Mouse (Mus musculus) heart, embryonic 11.5 days (tissue): ENCODE results near the gene Mtif3. TPM values are rescaled to one million over a fixed set of nuclear protein-coding genes. Genes with fewer than 3 reads are reported as not detected.

Experiments used
- ATAC-seq: fragments of 200-750 bp; cut with Nextera tagmentation; replicated peaks from 2 replicates; pipeline ENCODE4 v1.8.0; 2017; ENCODE audit warnings: moderate library complexity; ENCODE audit not compliant: insufficient number of reproducible peaks, low FRiP score, low TSS enrichment
- H3K27ac ChIP-seq: fragments of 300-500 bp; sonication (generic); 2 replicates; pipeline ENCODE4 v1.5.1; 2014; ENCODE audit warnings: mild to moderate bottlenecking, low read depth, low read length
- H3K27me3 ChIP-seq: fragments of 300-500 bp; sonication (generic); 2 replicates; pipeline ENCODE4 v1.6.1; 2014; ENCODE audit warnings: mild to moderate bottlenecking, low read length, mixed read lengths; ENCODE audit not compliant: control insufficient read depth, insufficient read depth
- H3K36me3 ChIP-seq: fragments of 300-500 bp; sonication (generic); 2 replicates; pipeline ENCODE4 v1.6.1; 2014; ENCODE audit warnings: mild to moderate bottlenecking, low read length, moderate library complexity, mixed read lengths; ENCODE audit not compliant: control insufficient read depth, insufficient read depth
- H3K4me1 ChIP-seq: fragments of 300-500 bp; sonication (generic); 2 replicates; pipeline ENCODE4 v1.6.1; 2014; ENCODE audit warnings: low read length; ENCODE audit not compliant: control insufficient read depth, insufficient read depth
- H3K4me2 ChIP-seq: fragments of 300-500 bp; sonication (generic); 2 replicates; pipeline ENCODE4 v1.6.1; 2014; ENCODE audit warnings: mild to moderate bottlenecking, moderate library complexity
- H3K4me3 ChIP-seq: fragments of 300-500 bp; sonication (generic); 2 replicates; pipeline ENCODE4 v1.5.1; 2014; ENCODE audit warnings: low read depth, low read length
- H3K9ac ChIP-seq: fragments of 300-500 bp; sonication (generic); 2 replicates; pipeline ENCODE4 v1.6.1; 2014; ENCODE audit warnings: mild to moderate bottlenecking, low read depth, low read length, moderate library complexity
- H3K9me3 ChIP-seq: fragments of 300-500 bp; sonication (generic); replicated peaks from 2 replicates; pipeline ENCODE4 v1.6.1; 2016; ENCODE audit warnings: low read length; ENCODE audit not compliant: control insufficient read depth
- WGBS: fragments of 180-500 bp; shearing (Covaris S2); extraction: QIAGEN DNeasy Blood & Tissue Kit; methylation state at CpG from one replicate; pipeline ENCODE4 v1.1.7; 2014; ENCODE audit not compliant: insufficient replicate concordance; 5-methylcytosine and 5-hydroxymethylcytosine counted together
- polyA plus RNA-seq: library from polyadenylated mRNA; unstranded; fragments of >200 nt; fragmentation: Nextera tagmentation; extraction: Ambion mirVana; gene quantifications from 2 replicates; pipeline ENCODE4 v1.2.1, GENCODE M21; 2014

Mtif3 gene
- polyA plus RNA-seq, 1 experiment from 2014 or later, result 23.0 TPM

DNA sequence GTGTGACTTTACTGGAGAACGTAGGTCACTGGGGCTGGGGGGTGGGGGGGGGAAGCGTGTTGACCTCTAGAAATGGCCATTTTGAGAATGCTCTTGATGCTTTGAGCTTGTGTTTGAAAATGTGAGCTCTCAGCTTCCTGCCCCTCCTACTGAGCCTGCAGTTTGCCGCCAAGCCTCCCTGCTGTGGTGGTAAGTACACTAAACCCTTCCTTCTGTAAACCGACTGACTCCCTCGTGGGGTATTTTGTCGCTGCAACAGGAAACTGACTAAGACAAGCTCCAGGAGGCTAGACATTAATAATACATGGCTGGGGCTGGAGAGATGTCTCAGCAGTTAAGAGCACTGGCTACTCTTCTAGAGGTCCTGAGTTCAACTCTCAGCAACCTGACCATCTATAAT lies 46.8 kb downstream of the Mtif3 start:
- no peak for ATAC-seq
- Histone ChIP-seq H3K27me3 (no peaks in the 10 kb centered on the region), H3K9me3 (no peaks in the 10 kb centered on the region), H3K9ac (no peak overlapping the region), H3K4me3 (no peak overlapping the region), H3K36me3 (no peaks in the 10 kb centered on the region), H3K4me2 (no peak overlapping the region), H3K27ac (no peak overlapping the region), H3K4me1 (peaks cover 6% of the 10 kb centered on the region)
- 17% methylated on average over 6 of the region's 6 CpGs for WGBS

DNA sequence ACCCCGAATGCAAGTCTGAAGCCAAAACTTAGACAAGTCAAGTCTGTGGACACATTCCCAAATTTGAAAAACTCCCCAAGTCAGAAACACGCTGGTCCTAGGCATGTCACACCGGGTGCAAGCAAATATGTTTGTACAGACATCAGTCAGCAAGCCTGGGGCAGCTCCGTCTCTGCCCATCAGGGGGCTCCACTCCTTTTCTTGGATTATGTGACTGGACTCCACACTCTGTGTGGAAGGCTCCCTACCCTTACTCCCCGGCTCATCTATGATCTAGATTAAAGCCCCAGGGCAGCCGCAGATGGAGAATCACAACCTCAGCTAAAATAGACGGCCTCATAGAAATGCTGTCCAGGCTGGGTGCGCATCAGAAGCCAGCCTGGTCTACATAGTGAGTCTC lies 47.3 kb downstream of the Mtif3 start:
- Histone ChIP-seq H3K4me3 (no peak overlapping the region), H3K27ac (no peak overlapping the region), H3K9me3 (no peaks in the 10 kb centered on the region), H3K4me1 (peaks cover 6% of the 10 kb centered on the region), H3K27me3 (no peaks in the 10 kb centered on the region), H3K4me2 (no peak overlapping the region), H3K36me3 (no peaks in the 10 kb centered on the region), H3K9ac (no peak overlapping the region)
- WGBS, result 62% methylated on average over 8 of the region's 8 CpGs
- ATAC-seq, result no peak

DNA sequence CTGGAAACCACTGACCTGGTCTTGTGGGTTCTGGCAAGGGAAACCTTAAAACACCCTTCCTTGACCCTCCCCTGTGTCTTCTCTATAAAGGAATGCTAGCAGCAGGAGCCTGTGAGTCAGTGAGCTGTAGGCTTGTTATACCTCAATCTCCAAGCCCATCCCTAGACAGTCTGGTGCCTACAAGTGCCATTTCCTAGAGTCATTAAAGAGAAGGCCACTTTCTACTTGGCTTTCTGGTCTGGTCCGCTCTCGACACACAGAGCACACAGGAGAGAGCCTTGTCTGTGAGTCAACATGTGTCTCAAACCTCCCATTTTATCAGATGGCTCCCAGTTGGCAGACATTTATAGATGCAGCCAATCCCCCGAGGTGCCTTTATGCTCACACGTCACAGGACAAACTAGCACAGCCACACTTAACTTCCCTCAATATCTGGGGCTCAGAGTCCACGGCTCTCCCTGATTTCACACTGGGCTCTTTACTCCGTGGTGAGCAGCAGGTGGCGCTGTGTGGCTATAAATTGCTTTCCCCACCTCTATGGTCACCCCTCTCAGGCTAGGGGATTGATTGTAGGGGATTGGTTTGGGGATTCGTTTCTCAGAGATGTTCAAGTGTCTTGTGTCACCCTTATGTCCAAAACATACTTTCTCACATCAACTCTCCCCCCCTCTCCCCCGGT lies 49.4 kb downstream of the Mtif3 start:
- no peak for ATAC-seq
- H3K27me3 ChIP-seq, result no peaks in the 10 kb centered on the region
- H3K36me3 ChIP-seq, result no peaks in the 10 kb centered on the region
- no peak overlapping the region for H3K9ac ChIP-seq
- 28% methylated on average over 9 of the region's 9 CpGs for WGBS
- no peak overlapping the region for H3K4me2 ChIP-seq
- H3K27ac ChIP-seq, result no peak overlapping the region
- H3K9me3 ChIP-seq, result no peaks in the 10 kb centered on the region
- no peaks in the 10 kb centered on the region for H3K4me1 ChIP-seq
- H3K4me3 ChIP-seq, result no peak overlapping the region

DNA sequence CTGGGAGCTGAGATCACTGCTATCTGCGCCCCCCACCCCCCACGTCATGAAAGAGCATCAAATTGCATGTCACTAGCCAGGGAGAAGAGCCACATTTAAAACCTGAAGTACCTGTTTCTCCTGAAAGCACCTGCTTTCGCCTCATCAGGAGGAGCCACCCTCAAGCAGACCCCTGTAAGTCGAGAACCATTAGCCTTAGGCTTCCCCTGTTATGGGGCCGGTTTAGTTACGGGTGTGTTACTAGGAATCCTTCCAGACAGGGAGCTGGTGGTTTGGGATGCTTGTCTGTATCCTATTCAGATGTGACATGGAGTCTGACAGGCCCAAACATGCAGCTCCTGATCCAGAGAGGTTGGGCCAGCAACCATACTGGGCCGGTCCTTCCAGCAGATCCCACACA lies 50.2 kb downstream of the Mtif3 start:
- ATAC-seq, result no peak
- H3K36me3 ChIP-seq, result no peaks in the 10 kb centered on the region
- H3K27ac ChIP-seq, result no peak overlapping the region
- H3K9me3 ChIP-seq, result no peaks in the 10 kb centered on the region
- no peak overlapping the region for H3K9ac ChIP-seq
- no peaks in the 10 kb centered on the region for H3K4me1 ChIP-seq
- no peak overlapping the region for H3K4me2 ChIP-seq
- WGBS, result 81% methylated on average over 7 of the region's 7 CpGs
- H3K4me3 ChIP-seq, result no peak overlapping the region
- no peaks in the 10 kb centered on the region for H3K27me3 ChIP-seq

DNA sequence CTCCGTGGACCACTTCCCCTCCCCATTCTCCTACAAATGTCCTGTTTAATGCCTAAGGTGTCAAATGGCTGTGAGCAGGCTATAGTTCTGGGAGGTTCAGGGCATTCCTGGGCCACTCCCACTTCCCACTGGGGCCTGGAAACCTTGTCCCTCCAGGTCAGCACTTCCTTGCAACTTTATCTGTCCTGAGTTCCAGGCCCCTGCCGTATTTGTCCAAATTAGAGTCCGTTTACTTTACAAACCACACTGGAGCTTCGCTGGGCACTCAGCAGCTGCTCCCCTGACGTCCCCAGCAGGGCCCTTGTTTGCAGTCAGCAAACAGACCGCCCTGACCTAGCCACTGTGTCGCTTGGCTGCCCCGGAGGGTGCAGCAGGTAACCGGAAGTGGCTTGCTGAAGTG lies 51.4 kb downstream of the Mtif3 start:
- 13% methylated on average over 9 of the region's 9 CpGs for WGBS
- no peak overlapping the region for H3K4me3 ChIP-seq
- H3K27me3 ChIP-seq, result no peaks in the 10 kb centered on the region
- no peaks in the 10 kb centered on the region for H3K36me3 ChIP-seq
- H3K9ac ChIP-seq, result no peak overlapping the region
- H3K9me3 ChIP-seq, result no peaks in the 10 kb centered on the region
- H3K4me2 ChIP-seq, result no peak overlapping the region
- no peaks in the 10 kb centered on the region for H3K4me1 ChIP-seq
- ATAC-seq, result no peak
- no peak overlapping the region for H3K27ac ChIP-seq

- H3K36me3 ChIP-seq, result no peaks in the 10 kb centered on the region
- no peak overlapping the region for H3K4me2 ChIP-seq
- H3K9ac ChIP-seq, result no peak overlapping the region
- no peak overlapping the region for H3K4me3 ChIP-seq
- WGBS, result 50% methylated on average over 11 of the region's 11 CpGs
- no peaks in the 10 kb centered on the region for H3K4me1 ChIP-seq
- no peak for ATAC-seq
- H3K27ac ChIP-seq, result no peak overlapping the region
- no peaks in the 10 kb centered on the region for H3K9me3 ChIP-seq
- H3K27me3 ChIP-seq, result no peaks in the 10 kb centered on the region
Observed at GRCm38 (mm10) chr5:146908629-146909028, 55.0 kb downstream of the Mtif3 start.

- Histone ChIP-seq H3K9ac (no peak overlapping the region), H3K4me2 (no peak overlapping the region), H3K27me3 (no peaks in the 10 kb centered on the region), H3K4me1 (no peaks in the 10 kb centered on the region), H3K9me3 (no peaks in the 10 kb centered on the region), H3K36me3 (no peaks in the 10 kb centered on the region), H3K27ac (no peak overlapping the region), H3K4me3 (no peak overlapping the region)
- ATAC-seq, result no peak
- WGBS, result 34% methylated on average over 5 of the region's 5 CpGs
Observed at GRCm38 (mm10) chr5:146907533-146907932, 56.1 kb downstream of the Mtif3 start.

DNA sequence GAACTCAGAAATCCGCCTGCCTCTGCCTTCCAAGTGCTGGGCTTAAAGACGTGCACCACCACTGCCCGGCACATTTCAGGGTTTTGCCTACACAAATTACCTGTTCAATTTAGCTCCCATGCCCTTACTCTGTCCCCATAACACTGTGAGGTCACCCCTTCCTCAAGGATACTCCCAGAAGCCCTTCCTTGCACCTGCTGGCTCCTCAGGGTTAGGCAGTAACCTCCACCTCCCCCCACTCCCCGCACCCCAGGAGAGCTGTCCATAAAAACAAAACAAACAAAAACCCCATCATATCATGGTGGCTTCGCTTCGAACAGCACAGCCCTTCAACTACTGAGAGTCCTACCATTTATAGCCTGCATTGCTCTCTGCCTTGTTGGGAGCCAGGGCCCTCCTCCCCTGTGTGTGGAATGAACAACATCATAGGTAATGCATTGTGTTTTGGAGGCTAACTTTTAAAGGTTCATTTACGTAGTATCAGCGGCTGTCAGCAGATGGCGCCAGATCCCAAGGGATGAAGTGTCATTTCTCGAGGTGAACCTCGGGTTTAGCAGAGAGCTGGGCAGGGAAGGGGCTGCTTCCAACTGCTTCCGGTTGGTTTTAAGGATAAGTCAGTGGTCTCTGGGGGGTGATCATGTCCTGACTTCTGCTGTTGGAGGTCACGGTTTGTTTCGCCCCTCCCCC lies 58.0 kb downstream of the Mtif3 start:
- H3K27ac ChIP-seq, result no peak overlapping the region
- peak overlapping the region; percentile 54 for H3K4me2 ChIP-seq
- 21% methylated on average over 14 of the region's 14 CpGs for WGBS
- H3K9me3 ChIP-seq, result no peaks in the 10 kb centered on the region
- no peak overlapping the region for H3K9ac ChIP-seq
- no peaks in the 10 kb centered on the region for H3K27me3 ChIP-seq
- ATAC-seq, result peak; percentile 44; the same call in 1 of the 2 replicates
- H3K36me3 ChIP-seq, result no peaks in the 10 kb centered on the region
- H3K4me1 ChIP-seq, result no peaks in the 10 kb centered on the region
- H3K4me3 ChIP-seq, result 0 out of 2 replicates have a peak overlapping the region, but pooled peaks have one; percentile 12

- no peak for ATAC-seq
- Histone ChIP-seq H3K27ac (no peak overlapping the region), H3K36me3 (no peaks in the 10 kb centered on the region), H3K9ac (no peak overlapping the region), H3K4me3 (no peak overlapping the region), H3K27me3 (no peaks in the 10 kb centered on the region), H3K4me1 (no peaks in the 10 kb centered on the region), H3K4me2 (no peak overlapping the region), H3K9me3 (no peaks in the 10 kb centered on the region)
- WGBS, result 34% methylated on average over 8 of the region's 8 CpGs
Observed at GRCm38 (mm10) chr5:146904404-146904803, 59.2 kb downstream of the Mtif3 start.
